Mouse (Mus musculus) granulocyte monocyte progenitor cell, adult 5-6 weeks (primary cell): ENCODE measurements at regions not wholly inside any gene's neighbourhood (a gene's known extent, or its start where the extent isn't known, plus 50 kb on each side); places are given as distances from the start of the nearest gene placed in this dataset.

Experiments
- ATAC-seq: replicated peaks from 2 replicates; pipeline ENCODE4 v1.8.0; 2016; ENCODE audit warnings: mild to moderate bottlenecking, moderate TSS enrichment, inconsistent platforms; ENCODE audit not compliant: poor library complexity, severe bottlenecking

DNA sequence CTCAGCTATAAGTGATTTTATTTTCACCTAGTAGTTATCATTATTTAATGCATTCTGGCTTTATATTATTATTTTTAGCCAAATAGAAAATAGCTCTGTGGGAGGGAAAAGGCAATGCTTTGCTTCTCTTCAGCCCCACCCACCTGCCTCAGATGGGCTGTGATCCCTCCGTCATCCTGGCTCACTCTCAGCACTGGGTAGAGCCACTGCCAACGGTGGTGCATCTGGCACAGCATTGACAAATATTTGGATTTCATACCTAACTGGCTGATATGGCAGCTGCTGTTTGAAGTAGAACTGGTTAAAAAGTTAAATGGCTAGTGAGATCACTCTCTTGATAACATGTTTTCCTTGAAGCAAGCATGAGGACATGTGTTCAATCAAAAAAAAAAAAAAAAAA lies 53.6 kb upstream of the Dars start:
- ATAC-seq = no peak

DNA sequence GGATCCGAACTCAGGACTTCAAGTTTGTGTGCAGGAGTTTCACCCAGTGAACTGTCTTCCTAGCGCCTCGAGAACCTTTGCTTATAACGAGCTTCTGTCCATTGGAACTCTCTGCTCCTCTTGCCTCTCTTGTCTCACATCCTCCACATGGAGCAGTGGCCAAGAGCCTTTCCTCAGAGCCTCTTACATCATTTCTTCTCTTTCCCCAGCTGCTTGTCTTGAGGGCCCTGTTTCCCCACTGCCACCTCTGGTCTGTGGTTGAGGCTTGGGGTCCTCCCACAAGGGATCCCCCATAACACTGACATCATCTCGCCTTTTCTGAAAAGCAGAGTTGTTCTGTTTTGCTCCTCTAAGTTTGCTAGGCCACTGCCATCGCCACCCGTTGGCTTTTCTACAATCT lies 51.9 kb upstream of the Dars start:
- peak; percentile 98 for ATAC-seq
